Mouse (Mus musculus): ENCODE results near the gene Kif5c.

Kif5c gene

GRCm38 (mm10) chr2:49671753-49672500, 52.8 kb downstream of the Kif5c start:
- DNase-seq (ENCODE audit: low spot score) = no peak

GRCm38 (mm10) chr2:49672501-49672874, 53.4 kb downstream of the Kif5c start:
- no peak for DNase-seq (ENCODE audit: low spot score)

DNA sequence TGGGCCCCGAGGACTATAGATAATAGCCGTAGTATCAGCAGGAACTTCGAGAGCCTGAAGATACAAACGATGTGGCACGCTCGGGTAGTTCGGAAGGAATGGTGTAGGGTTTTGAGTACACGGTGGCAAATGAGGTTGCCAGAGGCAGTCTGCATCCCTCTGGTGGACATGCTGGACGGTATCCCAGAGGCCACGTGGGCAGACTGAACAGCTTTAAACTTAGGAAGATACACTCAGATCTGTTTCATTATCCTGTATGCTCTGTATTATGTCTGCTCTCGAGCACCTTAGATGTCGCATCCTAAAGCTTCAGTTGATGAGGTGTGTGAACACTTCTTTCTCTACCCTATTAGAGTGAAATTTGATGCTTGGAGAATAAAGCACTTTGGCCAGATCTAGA, 56.9 kb downstream of the Kif5c start:
- no peak for DNase-seq (ENCODE audit: low spot score)

GRCm38 (mm10) chr2:49678386-49678785, 59.3 kb downstream of the Kif5c start:
- DNase-seq (ENCODE audit: low spot score) = no peak

- no peak for DNase-seq (ENCODE audit: low spot score)
These were observed 60.3 kb downstream of the Kif5c start for GRCm38 (mm10) chr2:49679135-49679964.

- no peak for DNase-seq (ENCODE audit: low spot score)
These were observed 63.7 kb downstream of the Kif5c start for GRCm38 (mm10) chr2:49682754-49683153.

GRCm38 (mm10) chr2:49684808-49685207, 65.7 kb downstream of the Kif5c start:
- DNase-seq (ENCODE audit: low spot score) = no peak

GRCm38 (mm10) chr2:49690421-49690826, 71.3 kb downstream of the Kif5c start:
- no peak for DNase-seq (ENCODE audit: low spot score)

GRCm38 (mm10) chr2:49691441-49691840, 72.3 kb downstream of the Kif5c start:
- no peak for DNase-seq (ENCODE audit: low spot score)

- no peak for DNase-seq (ENCODE audit: low spot score)
These were observed 75.6 kb downstream of the Kif5c start for GRCm38 (mm10) chr2:49694727-49695126.

GRCm38 (mm10) chr2:49695461-49695860, 76.4 kb downstream of the Kif5c start:
- DNase-seq (ENCODE audit: low spot score) = no peak

DNA sequence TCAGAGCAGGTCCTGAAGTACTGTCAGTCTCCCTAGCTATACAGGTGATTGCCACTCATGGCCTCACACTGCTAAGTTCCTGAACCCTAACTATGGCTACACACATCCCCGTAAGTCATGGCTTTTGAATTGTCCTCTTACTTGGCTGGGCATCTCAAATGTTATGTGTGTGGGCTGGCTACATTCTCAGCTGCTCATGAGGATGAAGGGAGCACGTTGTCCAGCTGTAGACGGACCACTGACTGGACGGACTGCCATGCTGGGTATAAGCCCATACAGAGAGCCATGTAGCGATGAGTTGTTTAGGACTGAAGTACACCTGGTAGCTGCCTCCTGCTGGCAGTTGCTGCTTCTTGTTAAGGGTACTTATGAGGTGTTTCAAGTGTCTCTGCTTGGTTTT, 79.8 kb downstream of the Kif5c start:
- DNase-seq (ENCODE audit: low spot score) = no peak

DNA sequence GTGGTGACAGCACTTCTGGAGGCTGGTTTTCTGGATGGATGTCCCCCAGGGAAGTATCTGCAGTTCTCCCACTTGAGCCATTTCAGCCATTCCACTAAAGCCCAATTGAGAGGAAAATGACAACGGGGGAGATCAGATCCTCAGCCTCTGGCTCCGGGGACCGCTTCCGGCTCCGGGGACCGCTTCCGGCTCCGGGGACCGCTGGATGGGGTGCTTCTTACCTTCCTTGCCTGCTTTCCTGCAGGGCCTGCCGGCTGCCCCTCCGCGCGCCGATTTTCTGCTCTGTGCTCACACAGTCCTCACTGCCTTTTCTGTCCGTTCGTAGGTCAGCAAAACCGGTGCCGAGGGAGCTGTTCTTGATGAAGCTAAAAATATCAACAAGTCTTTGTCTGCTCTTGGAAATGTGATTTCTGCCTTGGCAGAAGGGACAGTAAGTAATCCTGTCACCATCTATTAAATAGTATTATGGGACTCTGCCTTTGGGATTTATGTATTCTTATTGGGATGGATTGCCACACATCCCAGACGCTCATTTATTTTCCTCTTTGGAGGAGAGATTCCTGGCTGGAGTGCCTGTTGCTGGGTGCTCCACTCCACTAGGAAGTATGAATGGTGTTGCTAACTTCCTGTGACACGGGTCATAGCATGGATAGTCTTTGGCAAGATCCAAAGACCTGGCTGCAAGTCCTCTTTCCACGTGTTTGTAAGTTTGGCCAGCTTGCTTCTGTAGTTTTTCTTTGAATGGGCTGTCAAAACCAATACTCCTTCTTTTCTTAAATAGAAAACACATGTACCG, 81.3 kb downstream of the Kif5c start:
- no peak for DNase-seq (ENCODE audit: low spot score)

DNA sequence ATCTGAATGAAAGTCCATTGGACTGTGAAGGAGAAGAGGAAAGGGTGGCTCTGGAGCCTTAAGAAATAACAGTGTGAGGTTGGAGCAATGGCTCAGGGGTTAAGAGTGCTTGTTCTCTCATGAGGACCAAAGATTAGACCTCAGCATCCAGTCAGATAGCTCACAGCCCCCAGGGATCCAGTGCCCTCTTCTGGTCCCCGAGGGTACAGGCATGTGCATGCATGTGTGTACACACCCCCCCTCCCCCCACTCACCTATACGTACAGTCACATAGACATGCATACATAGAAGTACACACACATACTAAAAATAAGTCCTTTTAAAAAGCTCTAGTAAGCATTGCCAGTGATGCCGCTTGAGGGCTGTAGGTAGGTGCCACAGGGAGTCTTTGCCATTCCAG, 91.1 kb downstream of the Kif5c start:
- no peak for DNase-seq (ENCODE audit: low spot score)

- no peak for DNase-seq (ENCODE audit: low spot score)
These were observed 92.6 kb downstream of the Kif5c start for GRCm38 (mm10) chr2:49711693-49712092.

GRCm38 (mm10) chr2:49712336-49712887, 93.3 kb downstream of the Kif5c start:
- DNase-seq (ENCODE audit: low spot score) = no peak

- DNase-seq (ENCODE audit: low spot score) = no peak
These were observed 97.4 kb downstream of the Kif5c start for GRCm38 (mm10) chr2:49716490-49716889.

DNA sequence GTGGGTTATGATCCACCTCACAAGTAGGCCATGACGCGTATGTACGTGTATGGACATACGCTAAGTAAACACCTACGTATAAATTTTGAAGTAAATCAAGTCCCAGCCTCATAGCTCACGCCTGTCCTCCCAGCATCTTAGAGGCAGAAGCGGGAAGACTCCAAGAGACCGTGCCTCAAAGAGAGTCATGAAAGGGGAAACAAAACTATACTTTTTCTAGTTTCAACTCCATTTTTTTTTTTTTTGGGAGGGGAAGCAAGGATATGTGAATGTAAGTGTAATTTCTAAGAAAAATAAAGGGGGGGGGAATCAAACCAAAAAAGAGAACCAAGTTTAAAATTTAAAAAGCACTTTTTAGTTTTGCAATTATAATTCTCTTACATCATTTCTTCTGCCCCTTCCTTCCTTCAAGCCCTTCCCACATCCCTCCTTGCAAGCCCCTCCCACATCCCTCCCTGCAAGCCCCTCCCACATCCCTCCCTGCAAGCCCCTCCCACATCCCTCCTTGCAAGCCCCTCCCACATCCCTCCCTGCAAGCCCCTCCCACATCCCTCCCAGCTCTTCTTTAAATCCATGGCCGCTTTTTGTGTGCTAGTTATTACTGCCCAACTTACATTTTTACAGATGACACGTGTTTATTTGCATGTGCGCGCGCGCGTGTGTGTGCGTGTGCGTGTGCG, 98.5 kb downstream of the Kif5c start:
- no peak for DNase-seq (ENCODE audit: low spot score)

DNA sequence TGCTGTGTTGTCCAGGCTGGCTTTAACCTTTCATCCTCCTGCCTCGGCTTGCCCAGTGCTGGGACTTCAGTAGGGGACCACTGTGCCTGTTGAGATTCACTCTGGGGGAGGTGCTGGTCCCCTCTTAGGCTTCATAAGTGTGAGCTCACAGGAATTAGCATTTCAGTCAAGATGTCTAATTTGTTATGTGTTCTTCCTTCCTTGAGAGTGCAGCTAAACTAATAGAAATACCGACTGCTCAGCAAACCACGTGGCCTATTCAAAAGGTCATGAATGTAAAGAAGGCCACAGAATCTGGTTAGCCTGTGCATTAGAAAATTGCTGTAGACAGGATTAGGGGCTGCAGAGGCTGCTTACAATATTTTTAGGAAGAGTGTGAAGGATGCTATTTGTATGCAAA, 99.4 kb downstream of the Kif5c start:
- no peak for DNase-seq (ENCODE audit: low spot score)

- no peak for DNase-seq (ENCODE audit: low spot score)
These were observed 100.1 kb downstream of the Kif5c start for GRCm38 (mm10) chr2:49718935-49719850.

DNA sequence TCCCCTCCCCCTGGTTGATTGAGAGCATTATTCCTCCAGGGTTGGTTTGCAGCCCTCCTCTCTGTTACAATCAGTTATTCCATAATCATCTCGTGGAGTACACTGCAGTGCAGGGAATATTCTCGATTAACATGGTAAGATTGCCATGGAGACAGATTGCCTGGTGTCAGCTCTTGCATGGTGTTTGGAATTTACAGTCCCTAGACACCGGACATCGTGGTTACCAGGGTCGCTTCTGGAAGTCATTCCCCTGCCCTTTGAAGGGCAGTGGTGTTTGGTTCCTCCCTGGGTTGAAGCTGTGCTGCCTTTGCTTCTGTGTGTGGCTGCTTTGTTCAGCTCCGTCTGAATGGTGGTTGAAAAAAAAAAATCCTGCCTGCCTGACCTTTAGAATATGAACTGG, 100.8 kb downstream of the Kif5c start:
- DNase-seq (ENCODE audit: low spot score) = no peak
